Mouse (Mus musculus): ENCODE results near the gene Acly.

- TF ChIP-seq POLR2A (IDR thresholded peaks at IDR 0.05; ENCODE audit: control insufficient read depth, low read depth, low read length) (no peak), CTCF (IDR thresholded peaks at IDR 0.05; ENCODE audit: control insufficient read depth, insufficient read depth, insufficient replicate concordance, low read depth, low read length) (no peak)
These were observed 1.6 kb downstream of the Acly start for GRCm38 (mm10) chr11:100526052-100526816.

Data from testis, adult 2 months (tissue).